Mouse (Mus musculus) kidney, postnatal 4 days (tissue): Measurements from ENCODE around the gene Zc4h2.

Experiments used
- DNase-seq, 2 experiments: peaks; one replicate each; pipeline ENCODE4 v3.0.0; 2021; ENCODE audit warnings: mixed read lengths in 2 of 2

The Zc4h2 gene

DNA sequence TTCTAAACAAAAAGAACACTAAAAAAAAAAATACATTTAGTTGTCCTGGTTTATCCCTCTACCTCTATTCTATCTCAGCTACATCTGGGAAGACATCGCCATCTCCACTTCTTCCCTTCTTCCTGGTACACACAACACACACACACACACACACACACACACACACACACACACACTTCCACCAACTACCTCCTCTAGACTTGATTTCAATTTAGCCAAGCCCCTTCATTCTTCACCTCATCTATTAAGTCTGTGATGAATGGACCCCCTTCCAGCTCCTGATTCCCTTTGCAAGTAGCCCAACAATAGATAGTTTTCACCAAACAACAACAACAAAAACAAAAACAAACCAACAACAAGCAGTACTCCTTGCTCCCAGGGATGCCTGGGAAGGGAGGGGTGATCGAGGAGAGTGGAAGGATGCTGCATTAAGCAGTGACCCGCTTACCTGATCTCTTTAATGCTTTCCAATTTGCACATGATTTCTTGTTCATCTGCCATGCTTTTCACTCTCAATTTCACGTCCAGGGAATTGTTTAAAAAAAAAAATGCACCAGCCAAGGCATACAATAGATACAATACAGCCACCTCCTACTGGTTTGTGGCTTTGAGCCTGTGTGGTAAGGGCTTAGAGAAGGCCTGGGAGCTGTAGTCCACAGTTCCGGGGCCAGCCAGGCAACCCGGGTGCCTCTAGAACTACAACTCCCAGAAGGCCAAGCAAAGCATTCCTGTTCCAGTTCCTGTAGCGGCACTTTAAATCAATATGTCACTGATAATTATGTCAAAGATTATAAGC, at the start of gene Zc4h2:
Gene Zc4h2 (minus strand): TSS at position 706 of the 796 bp plus-strand sequence.
- peak; percentile 67 to 79 for DNase-seq

DNA sequence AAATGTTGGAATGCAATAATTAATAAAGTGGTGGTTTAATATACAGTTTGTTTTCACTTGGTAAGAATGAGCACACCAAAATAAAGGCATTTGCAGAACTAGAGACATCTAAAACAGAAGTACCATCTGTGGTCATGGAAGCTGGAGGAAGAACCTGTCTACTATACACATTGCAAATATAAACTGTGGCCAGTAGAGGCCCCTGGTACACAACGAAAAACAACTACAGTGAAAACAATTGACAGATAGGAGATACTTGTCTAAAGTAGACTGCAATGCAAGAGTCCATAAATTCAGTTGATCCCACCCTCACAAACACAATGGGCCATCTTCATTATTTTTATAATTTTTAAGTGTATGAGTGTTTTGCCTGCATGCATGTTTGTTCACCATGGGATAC, 28.8 kb upstream of the Zc4h2 start:
- DNase-seq: peak in 1 of 2 experiments; percentile 1

GRCm38 (mm10) chrX:95682206-95682605, 23.9 kb upstream of the Zc4h2 start:
- no peak for DNase-seq

DNA sequence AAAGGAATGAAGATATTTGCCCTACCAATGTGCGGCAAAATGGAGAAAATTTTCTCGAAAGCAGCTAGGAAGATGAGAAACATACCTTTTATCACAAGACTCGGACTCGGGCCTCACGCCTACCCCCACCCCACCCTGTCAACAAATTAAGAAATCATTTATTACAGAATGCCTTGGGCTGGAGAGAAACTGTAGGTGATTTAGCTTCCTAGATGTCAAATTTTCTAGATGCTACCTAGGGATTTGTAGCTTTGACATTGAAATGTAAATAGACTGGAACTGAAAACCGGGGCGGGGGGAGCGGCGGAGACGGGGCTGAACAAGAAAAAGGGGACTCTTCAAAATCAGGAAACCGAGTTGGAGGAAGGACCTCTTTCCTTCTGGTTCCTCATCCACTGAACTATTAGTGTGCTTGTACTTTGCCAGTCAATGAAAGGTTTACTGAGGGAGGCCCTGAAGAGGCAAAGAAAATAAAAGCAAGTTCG, 333 bp upstream of the Zc4h2 start:
- DNase-seq: peak; percentile 25 to 28

GRCm38 (mm10) chrX:95600609-95601008, 57.7 kb downstream of the Zc4h2 start:
- peak; percentile 1 to 2 for DNase-seq
